Mouse (Mus musculus) left cerebral cortex, adult 8-10 months (tissue): Measurements from ENCODE around the gene Akr1c18. TPM values are rescaled to one million over a fixed set of nuclear protein-coding genes. Genes with fewer than 3 reads are reported as not detected.
"Not testable (repeated sequence)": the region's sequence is repeated elsewhere in the genome, so short reads cannot be mapped to it uniquely, and the experiment has no call there.

Source experiments
- DNase-seq, 2 experiments: peaks; one replicate each; pipeline ENCODE4 v3.0.0; 2022; ENCODE audit warnings: low spot score in 2 of 2
- total RNA-seq, 4 experiments: library from RNA; stranded (reverse); gene quantifications; 2 replicates each; pipeline ENCODE4 v1.2.4; 2022

The Akr1c18 gene
- total RNA-seq, result 1 to 10 TPM in 3 of 4 experiments, under 1 TPM in 1; 0.75 to 1.6 (median 1.2) TPM

GRCm38 (mm10) chr13:4150518-4150917, at the start of gene Akr1c18:
TSS of gene Akr1c18 (minus strand) at chr13:4150654.
- peak in 1 of 2 experiments; percentile 78 for DNase-seq

- DNase-seq, result no peak
Measured at GRCm38 (mm10) chr13:4192511-4192910, 42.1 kb upstream of the Akr1c18 start.

GRCm38 (mm10) chr13:4190904-4191303, 40.5 kb upstream of the Akr1c18 start, which contains the start of gene Akr1c13:
TSS of gene Akr1c13 (plus strand) at chr13:4191150.
- no peak for DNase-seq

- no peak for DNase-seq
Measured at GRCm38 (mm10) chr13:4188174-4188573, 37.7 kb upstream of the Akr1c18 start.

- DNase-seq, result not testable (repeated sequence)
Measured at GRCm38 (mm10) chr13:4186641-4187411, 36.4 kb upstream of the Akr1c18 start.

GRCm38 (mm10) chr13:4183116-4183515, 32.7 kb upstream of the Akr1c18 start:
- DNase-seq, result no peak

- DNase-seq, result not testable (repeated sequence)
Measured at GRCm38 (mm10) chr13:4181321-4181720, 30.9 kb upstream of the Akr1c18 start.

- no peak for DNase-seq
Measured at GRCm38 (mm10) chr13:4172978-4173377, 22.5 kb upstream of the Akr1c18 start.

- DNase-seq, result no peak
Measured at GRCm38 (mm10) chr13:4168006-4168405, 17.6 kb upstream of the Akr1c18 start.

- DNase-seq, result no peak
Measured at GRCm38 (mm10) chr13:4155286-4155685, 4.8 kb upstream of the Akr1c18 start.

- DNase-seq, result no peak
Measured at GRCm38 (mm10) chr13:4153593-4153992, 3.1 kb upstream of the Akr1c18 start.

- DNase-seq, result no peak
Measured at GRCm38 (mm10) chr13:4152908-4153307, 2.5 kb upstream of the Akr1c18 start.

GRCm38 (mm10) chr13:4144261-4144660, 6.2 kb downstream of the Akr1c18 start:
- DNase-seq, result no peak

GRCm38 (mm10) chr13:4133070-4133469, 17.4 kb downstream of the Akr1c18 start:
- DNase-seq, result no peak

- DNase-seq, result no peak
Measured at GRCm38 (mm10) chr13:4131721-4132120, 18.7 kb downstream of the Akr1c18 start.

- DNase-seq, result no peak
Measured at GRCm38 (mm10) chr13:4131317-4131716, 19.1 kb downstream of the Akr1c18 start.

- peak in 1 of 2 experiments; percentile 5 for DNase-seq
Measured at GRCm38 (mm10) chr13:4129100-4129499, 21.4 kb downstream of the Akr1c18 start.

GRCm38 (mm10) chr13:4125846-4126245, 24.6 kb downstream of the Akr1c18 start:
- not testable (repeated sequence) for DNase-seq

- DNase-seq, result not testable (repeated sequence)
Measured at GRCm38 (mm10) chr13:4124471-4124870, 26.0 kb downstream of the Akr1c18 start.

- DNase-seq, result no peak
Measured at GRCm38 (mm10) chr13:4123146-4123545, 27.3 kb downstream of the Akr1c18 start.

GRCm38 (mm10) chr13:4119181-4119904, 31.1 kb downstream of the Akr1c18 start:
- DNase-seq, result no peak
